Mouse (Mus musculus): Measurements from ENCODE around the gene Gas6. TPM values are rescaled to one million over a fixed set of nuclear protein-coding genes. Genes with fewer than 3 reads are reported as not detected.

The Gas6 gene
- polyA plus RNA-seq, 1 experiment from 2014 or later = 12.4 TPM

DNA sequence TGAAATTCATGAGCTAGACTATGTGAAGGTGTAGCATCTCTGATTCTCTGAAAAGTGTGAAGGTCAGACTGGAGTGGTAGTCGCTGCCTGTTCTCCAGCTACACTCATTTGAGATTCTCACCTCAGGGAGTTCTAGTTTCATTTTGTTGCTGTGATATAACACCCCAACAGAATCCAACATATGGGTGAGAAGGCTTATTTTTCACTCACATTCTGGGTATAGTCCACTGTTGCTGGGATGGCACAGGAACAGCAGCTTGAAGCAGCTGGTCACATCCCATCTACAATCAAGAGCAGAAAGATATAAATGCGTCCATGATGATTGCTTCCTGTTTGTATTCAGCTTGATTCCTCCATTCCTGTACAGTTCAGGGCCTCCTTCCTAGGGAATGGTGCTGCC lies 52.1 kb downstream of the Gas6 start:
- no peaks in the 10 kb centered on the region for H3K36me3 ChIP-seq (ENCODE audit: control insufficient read depth, insufficient read depth, low read length)
- H3K27me3 ChIP-seq (ENCODE audit: control insufficient read depth, insufficient read depth, low read length) = peaks cover 3% of the 10 kb centered on the region; the same call in 1 of the 2 replicates
- WGBS (ENCODE audit: insufficient replicate concordance) = 81% methylated on average over 2 of the region's 2 CpGs
- no peaks in the 10 kb centered on the region for H3K4me1 ChIP-seq (ENCODE audit: control insufficient read depth, insufficient read depth, low read length)
- H3K4me3 ChIP-seq (ENCODE audit: low read depth, low read length) = no peak overlapping the region
- no peaks in the 10 kb centered on the region for H3K9me3 ChIP-seq (replicated peaks; ENCODE audit: control insufficient read depth, low read length)
- ATAC-seq (replicated peaks; ENCODE audit: insufficient number of reproducible peaks, low FRiP score, low TSS enrichment) = no peak
- H3K4me2 ChIP-seq = no peak overlapping the region
- H3K9ac ChIP-seq (ENCODE audit: low read depth, low read length) = no peak overlapping the region
- no peak overlapping the region for H3K27ac ChIP-seq (ENCODE audit: low read depth, low read length)

DNA sequence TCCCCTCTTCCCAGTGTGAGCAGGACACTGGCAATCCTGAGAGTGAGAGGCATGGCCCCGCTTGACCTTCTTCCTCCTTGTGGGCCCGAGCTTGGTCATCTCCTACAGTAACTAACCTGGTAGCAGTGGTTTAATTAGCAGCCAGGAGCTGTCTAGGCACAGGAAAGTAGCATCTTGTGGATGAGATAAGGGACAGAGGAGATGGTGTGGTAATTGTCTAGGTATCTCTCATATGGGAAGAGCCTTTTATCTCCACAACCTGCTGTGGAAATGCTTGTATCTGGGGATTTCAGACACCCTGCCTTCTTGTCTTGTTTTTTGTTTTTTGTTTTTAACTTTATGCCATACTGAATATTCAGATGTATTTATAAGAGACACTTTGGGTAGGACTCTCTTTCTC lies 56.8 kb downstream of the Gas6 start:
- no peak for ATAC-seq (replicated peaks; ENCODE audit: insufficient number of reproducible peaks, low FRiP score, low TSS enrichment)
- H3K36me3 ChIP-seq (ENCODE audit: control insufficient read depth, insufficient read depth, low read length) = no peaks in the 10 kb centered on the region
- 69% methylated on average over 2 of the region's 2 CpGs for WGBS (ENCODE audit: insufficient replicate concordance)
- H3K4me1 ChIP-seq (ENCODE audit: control insufficient read depth, insufficient read depth, low read length) = no peaks in the 10 kb centered on the region
- peaks cover 35% of the 10 kb centered on the region for H3K27me3 ChIP-seq (ENCODE audit: control insufficient read depth, insufficient read depth, low read length)
- no peak overlapping the region for H3K4me3 ChIP-seq (ENCODE audit: low read depth, low read length)
- H3K9me3 ChIP-seq (replicated peaks; ENCODE audit: control insufficient read depth, low read length) = no peaks in the 10 kb centered on the region
- no peak overlapping the region for H3K9ac ChIP-seq (ENCODE audit: low read depth, low read length)
- no peak overlapping the region for H3K27ac ChIP-seq (ENCODE audit: low read depth, low read length)
- no peak overlapping the region for H3K4me2 ChIP-seq

- H3K27ac ChIP-seq (ENCODE audit: low read depth, low read length) = no peak overlapping the region
- no peaks in the 10 kb centered on the region for H3K36me3 ChIP-seq (ENCODE audit: control insufficient read depth, insufficient read depth, low read length)
- no peaks in the 10 kb centered on the region for H3K9me3 ChIP-seq (replicated peaks; ENCODE audit: control insufficient read depth, low read length)
- no peak overlapping the region for H3K9ac ChIP-seq (ENCODE audit: low read depth, low read length)
- peaks cover 35% of the 10 kb centered on the region for H3K27me3 ChIP-seq (ENCODE audit: control insufficient read depth, insufficient read depth, low read length)
- H3K4me2 ChIP-seq = no peak overlapping the region
- no peaks in the 10 kb centered on the region for H3K4me1 ChIP-seq (ENCODE audit: control insufficient read depth, insufficient read depth, low read length)
- no peak for ATAC-seq (replicated peaks; ENCODE audit: insufficient number of reproducible peaks, low FRiP score, low TSS enrichment)
- no peak overlapping the region for H3K4me3 ChIP-seq (ENCODE audit: low read depth, low read length)
- 15% methylated on average over 8 of the region's 8 CpGs for WGBS (ENCODE audit: insufficient replicate concordance)
Measured at GRCm38 (mm10) chr8:13436052-13436451, 58.2 kb downstream of the Gas6 start.

DNA sequence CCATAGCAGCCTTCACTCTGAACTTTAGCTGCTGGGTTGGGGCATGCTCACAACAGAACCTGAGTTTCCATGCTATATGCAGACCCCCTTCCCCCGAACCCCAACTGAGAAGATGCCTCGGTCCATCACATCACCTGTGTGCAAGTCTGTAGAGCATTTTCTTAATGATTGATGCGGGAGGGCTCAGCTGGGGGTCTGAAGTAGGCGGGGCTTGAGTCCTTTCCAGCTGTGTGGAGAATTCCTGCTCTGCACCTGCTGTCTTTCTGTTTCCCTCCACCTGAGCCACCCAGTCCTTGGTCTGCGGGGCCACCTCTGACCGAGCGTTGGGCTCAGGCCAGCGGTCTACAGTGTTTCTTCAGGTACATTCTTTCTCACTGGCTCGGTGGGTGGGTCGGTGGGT lies 59.4 kb downstream of the Gas6 start, which contains the start of gene Tmem255b:
Gene Tmem255b (plus strand): TSS at position 301 of the 400 bp plus-strand sequence.
- WGBS (ENCODE audit: insufficient replicate concordance) = 30% methylated on average over 10 of the region's 10 CpGs
- ATAC-seq (replicated peaks; ENCODE audit: insufficient number of reproducible peaks, low FRiP score, low TSS enrichment) = no peak
- no peaks in the 10 kb centered on the region for H3K9me3 ChIP-seq (replicated peaks; ENCODE audit: control insufficient read depth, low read length)
- no peaks in the 10 kb centered on the region for H3K4me1 ChIP-seq (ENCODE audit: control insufficient read depth, insufficient read depth, low read length)
- H3K27ac ChIP-seq (ENCODE audit: low read depth, low read length) = no peak within 1 kb of the TSS
- H3K9ac ChIP-seq (ENCODE audit: low read depth, low read length) = no peak within 1 kb of the TSS
- peaks cover 35% of the 10 kb centered on the region for H3K27me3 ChIP-seq (ENCODE audit: control insufficient read depth, insufficient read depth, low read length)
- H3K36me3 ChIP-seq (ENCODE audit: control insufficient read depth, insufficient read depth, low read length) = no peaks in the 10 kb centered on the region
- no peak within 1 kb of the TSS for H3K4me3 ChIP-seq (ENCODE audit: low read depth, low read length)
- no peak within 1 kb of the TSS for H3K4me2 ChIP-seq

DNA sequence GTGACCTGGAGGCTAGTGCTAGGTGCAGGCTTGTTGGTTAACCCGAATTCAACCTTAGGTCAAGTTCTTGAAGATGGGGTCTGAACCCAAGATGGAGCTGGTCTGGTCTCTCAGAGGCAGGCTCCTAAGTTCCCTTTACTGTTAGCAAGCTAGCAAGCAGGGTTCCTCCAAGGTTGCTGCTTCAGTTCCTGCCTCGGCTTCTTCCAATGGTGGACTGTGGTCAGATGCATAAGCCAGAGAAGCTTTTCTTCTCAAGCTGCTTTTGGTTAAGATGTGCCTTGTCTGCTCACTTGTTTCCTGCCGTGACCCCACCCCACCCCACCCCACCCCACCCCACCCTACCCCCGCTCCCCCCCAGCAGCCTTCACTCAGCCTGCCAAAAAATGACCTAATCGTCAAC lies 61.2 kb downstream of the Gas6 start:
- ATAC-seq (replicated peaks; ENCODE audit: insufficient number of reproducible peaks, low FRiP score, low TSS enrichment) = no peak
- Histone ChIP-seq H3K27me3 (ENCODE audit: control insufficient read depth, insufficient read depth, low read length) (peaks cover 35% of the 10 kb centered on the region), H3K4me3 (ENCODE audit: low read depth, low read length) (no peak overlapping the region), H3K27ac (ENCODE audit: low read depth, low read length) (no peak overlapping the region), H3K9me3 (replicated peaks; ENCODE audit: control insufficient read depth, low read length) (no peaks in the 10 kb centered on the region), H3K9ac (ENCODE audit: low read depth, low read length) (no peak overlapping the region), H3K4me2 (no peak overlapping the region), H3K36me3 (ENCODE audit: control insufficient read depth, insufficient read depth, low read length) (no peaks in the 10 kb centered on the region), H3K4me1 (ENCODE audit: control insufficient read depth, insufficient read depth, low read length) (no peaks in the 10 kb centered on the region)
- 74% methylated on average over 5 of the region's 5 CpGs for WGBS (ENCODE audit: insufficient replicate concordance)

- no peaks in the 10 kb centered on the region for H3K9me3 ChIP-seq (replicated peaks; ENCODE audit: control insufficient read depth, low read length)
- H3K4me1 ChIP-seq (ENCODE audit: control insufficient read depth, insufficient read depth, low read length) = no peaks in the 10 kb centered on the region
- no peak overlapping the region for H3K9ac ChIP-seq (ENCODE audit: low read depth, low read length)
- no peak overlapping the region for H3K27ac ChIP-seq (ENCODE audit: low read depth, low read length)
- no peaks in the 10 kb centered on the region for H3K36me3 ChIP-seq (ENCODE audit: control insufficient read depth, insufficient read depth, low read length)
- H3K4me3 ChIP-seq (ENCODE audit: low read depth, low read length) = no peak overlapping the region
- no peak overlapping the region for H3K4me2 ChIP-seq
- H3K27me3 ChIP-seq (ENCODE audit: control insufficient read depth, insufficient read depth, low read length) = peaks cover 20% of the 10 kb centered on the region
- ATAC-seq (replicated peaks; ENCODE audit: insufficient number of reproducible peaks, low FRiP score, low TSS enrichment) = no peak
Measured at GRCm38 (mm10) chr8:13430866-13431265, 63.4 kb downstream of the Gas6 start.

GRCm38 (mm10) chr8:13430412-13430811 lies 63.9 kb downstream of the Gas6 start:
- Histone ChIP-seq H3K27me3 (ENCODE audit: control insufficient read depth, insufficient read depth, low read length) (peaks cover 16% of the 10 kb centered on the region), H3K27ac (ENCODE audit: low read depth, low read length) (no peak overlapping the region), H3K9ac (ENCODE audit: low read depth, low read length) (no peak overlapping the region), H3K9me3 (replicated peaks; ENCODE audit: control insufficient read depth, low read length) (no peaks in the 10 kb centered on the region), H3K4me1 (ENCODE audit: control insufficient read depth, insufficient read depth, low read length) (no peaks in the 10 kb centered on the region), H3K4me2 (no peak overlapping the region), H3K4me3 (ENCODE audit: low read depth, low read length) (no peak overlapping the region), H3K36me3 (ENCODE audit: control insufficient read depth, insufficient read depth, low read length) (no peaks in the 10 kb centered on the region)
- WGBS (ENCODE audit: insufficient replicate concordance) = 76% methylated on average over 7 of the region's 7 CpGs
- ATAC-seq (replicated peaks; ENCODE audit: insufficient number of reproducible peaks, low FRiP score, low TSS enrichment) = no peak

DNA sequence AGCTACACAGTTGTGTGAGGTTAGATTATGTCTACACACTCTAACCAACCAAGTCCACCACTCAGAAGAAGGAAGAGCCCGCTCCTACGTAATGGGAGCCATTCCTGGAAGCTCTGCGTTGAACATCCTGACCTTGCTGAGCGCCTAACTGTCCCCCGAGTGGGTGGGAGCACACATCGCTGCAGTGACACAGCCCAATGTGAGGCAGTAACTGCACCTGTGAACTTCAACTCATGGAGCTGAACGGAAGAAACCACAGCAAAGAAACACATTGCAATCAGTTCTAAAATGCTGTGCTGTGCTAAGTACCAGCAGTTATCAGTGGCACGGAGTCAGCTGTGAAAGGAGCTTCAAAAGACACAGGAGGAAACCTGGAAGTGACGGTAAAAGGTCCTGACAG lies 66.1 kb downstream of the Gas6 start:
- no peak overlapping the region for H3K4me3 ChIP-seq (ENCODE audit: low read depth, low read length)
- H3K27ac ChIP-seq (ENCODE audit: low read depth, low read length) = no peak overlapping the region
- no peak overlapping the region for H3K4me2 ChIP-seq
- H3K27me3 ChIP-seq (ENCODE audit: control insufficient read depth, insufficient read depth, low read length) = no peaks in the 10 kb centered on the region
- ATAC-seq (replicated peaks; ENCODE audit: insufficient number of reproducible peaks, low FRiP score, low TSS enrichment) = no peak
- H3K4me1 ChIP-seq (ENCODE audit: control insufficient read depth, insufficient read depth, low read length) = no peaks in the 10 kb centered on the region
- no peaks in the 10 kb centered on the region for H3K36me3 ChIP-seq (ENCODE audit: control insufficient read depth, insufficient read depth, low read length)
- H3K9ac ChIP-seq (ENCODE audit: low read depth, low read length) = no peak overlapping the region
- H3K9me3 ChIP-seq (replicated peaks; ENCODE audit: control insufficient read depth, low read length) = no peaks in the 10 kb centered on the region
- 67% methylated on average over 9 of the region's 9 CpGs for WGBS (ENCODE audit: insufficient replicate concordance)

DNA sequence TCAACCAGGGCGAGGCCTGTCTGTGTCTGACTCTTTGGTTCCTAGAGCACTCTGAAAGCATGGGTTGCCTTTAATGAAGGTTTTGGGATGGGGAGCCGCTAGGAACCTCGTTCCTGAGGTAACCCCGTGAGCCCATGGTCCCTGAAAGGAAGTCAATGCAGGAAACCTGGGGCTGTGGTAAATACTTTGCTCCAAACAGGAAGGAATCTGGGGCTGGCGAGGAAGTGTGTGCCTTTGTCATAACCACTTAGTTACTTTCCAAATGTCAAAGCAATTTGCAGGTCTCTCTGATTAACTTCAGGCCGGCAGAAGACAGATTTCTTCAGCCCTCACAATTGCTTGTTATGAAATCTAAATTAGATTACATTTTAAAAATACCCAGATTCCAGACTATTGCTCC lies 66.9 kb downstream of the Gas6 start:
- Histone ChIP-seq H3K4me3 (ENCODE audit: low read depth, low read length) (no peak overlapping the region), H3K27me3 (ENCODE audit: control insufficient read depth, insufficient read depth, low read length) (no peaks in the 10 kb centered on the region), H3K4me2 (no peak overlapping the region), H3K4me1 (ENCODE audit: control insufficient read depth, insufficient read depth, low read length) (no peaks in the 10 kb centered on the region), H3K36me3 (ENCODE audit: control insufficient read depth, insufficient read depth, low read length) (no peaks in the 10 kb centered on the region), H3K9me3 (replicated peaks; ENCODE audit: control insufficient read depth, low read length) (no peaks in the 10 kb centered on the region), H3K9ac (ENCODE audit: low read depth, low read length) (no peak overlapping the region), H3K27ac (ENCODE audit: low read depth, low read length) (no peak overlapping the region)
- 66% methylated on average over 6 of the region's 6 CpGs for WGBS (ENCODE audit: insufficient replicate concordance)
- no peak for ATAC-seq (replicated peaks; ENCODE audit: insufficient number of reproducible peaks, low FRiP score, low TSS enrichment)
